Mouse (Mus musculus) forebrain, embryonic 10.5 days (tissue): ENCODE measurements at regions not wholly inside any gene's neighbourhood (a gene's known extent, or its start where the extent isn't known, plus 50 kb on each side); places are given as distances from the start of the nearest gene placed in this dataset.
A peak's percentile ranks its signal among the peaks of the same experiment; 100 is the strongest.

Experiments used
- DNase-seq: peaks from one replicate; pipeline ENCODE4 v3.0.0-alpha.2; 2017; ENCODE audit warnings: low spot score; ENCODE audit errors: extremely low spot score
- H3K27ac ChIP-seq: fragments of 300-500 bp; sonication (generic); 2 replicates; pipeline ENCODE4 v1.5.1; 2016; ENCODE audit warnings: mild to moderate bottlenecking
- H3K27me3 ChIP-seq: fragments of 300-500 bp; sonication (generic); 2 replicates; pipeline ENCODE4 v1.6.1; 2016; ENCODE audit warnings: mild to moderate bottlenecking; ENCODE audit not compliant: poor library complexity, severe bottlenecking
- H3K36me3 ChIP-seq: fragments of 300-500 bp; sonication (generic); replicated peaks from 2 replicates; pipeline ENCODE4 v1.6.1; 2016; ENCODE audit warnings: mild to moderate bottlenecking, moderate library complexity
- H3K4me1 ChIP-seq: fragments of 300-500 bp; sonication (generic); 2 replicates; pipeline ENCODE4 v1.6.1; 2016
- H3K4me3 ChIP-seq: fragments of 300-500 bp; sonication (generic); 2 replicates; pipeline ENCODE4 v1.5.1; 2016; ENCODE audit warnings: mild to moderate bottlenecking, moderate library complexity
- H3K9me3 ChIP-seq: fragments of 300-500 bp; sonication (generic); 2 replicates; pipeline ENCODE4 v1.6.1; 2016; ENCODE audit warnings: mild to moderate bottlenecking, moderate library complexity
- WGBS: fragments of 180-500 bp; shearing (Covaris S2); methylation state at CpG from one replicate; pipeline ENCODE4 v1.1.7; 2016; 5-methylcytosine and 5-hydroxymethylcytosine counted together

- Histone ChIP-seq H3K27ac (peak overlapping the region; percentile 58), H3K4me1 (peaks cover 22% of the 10 kb centered on the region), H3K36me3 (no peaks in the 10 kb centered on the region), H3K9me3 (no peaks in the 10 kb centered on the region), H3K4me3 (no peak overlapping the region), H3K27me3 (no peaks in the 10 kb centered on the region)
- 78% methylated on average over 13 of the region's 13 CpGs for WGBS
- DNase-seq = no peak
These were observed 78.1 kb upstream of the Spin1 start for GRCm38 (mm10) chr13:51022401-51023250.

- Histone ChIP-seq H3K4me1 (peaks cover 15% of the 10 kb centered on the region), H3K9me3 (no peaks in the 10 kb centered on the region), H3K4me3 (no peak overlapping the region), H3K27me3 (no peaks in the 10 kb centered on the region), H3K27ac (peak overlapping the region; percentile 58; the same call in 1 of the 2 replicates), H3K36me3 (no peaks in the 10 kb centered on the region)
- no peak for DNase-seq
- WGBS = 92% methylated on average over 11 of the region's 11 CpGs
These were observed 77.4 kb upstream of the Spin1 start for GRCm38 (mm10) chr13:51023271-51023670.

- Histone ChIP-seq H3K27ac (no peak overlapping the region), H3K9me3 (peaks cover 10% of the 10 kb centered on the region), H3K4me1 (peaks cover 13% of the 10 kb centered on the region), H3K36me3 (no peaks in the 10 kb centered on the region), H3K27me3 (no peaks in the 10 kb centered on the region), H3K4me3 (no peak overlapping the region)
- 85% methylated on average over 6 of the region's 6 CpGs for WGBS
- DNase-seq = no peak
These were observed 74.3 kb upstream of the Spin1 start for GRCm38 (mm10) chr13:51026311-51026918.

- H3K9me3 ChIP-seq = peaks cover 14% of the 10 kb centered on the region; the same call in 1 of the 2 replicates
- no peak overlapping the region for H3K27ac ChIP-seq
- no peak overlapping the region for H3K4me3 ChIP-seq
- no peak for DNase-seq
- H3K4me1 ChIP-seq = no peaks in the 10 kb centered on the region
- no peaks in the 10 kb centered on the region for H3K36me3 ChIP-seq
- H3K27me3 ChIP-seq = no peaks in the 10 kb centered on the region
- WGBS = 92% methylated on average over 13 of the region's 13 CpGs
These were observed 62.7 kb upstream of the Spin1 start for GRCm38 (mm10) chr13:51037850-51038450.

GRCm38 (mm10) chr13:51038955-51039354, 61.7 kb upstream of the Spin1 start:
- Histone ChIP-seq H3K4me3 (no peak overlapping the region), H3K36me3 (no peaks in the 10 kb centered on the region), H3K27me3 (no peaks in the 10 kb centered on the region), H3K4me1 (no peaks in the 10 kb centered on the region), H3K9me3 (peaks cover 24% of the 10 kb centered on the region), H3K27ac (no peak overlapping the region)
- no peak for DNase-seq
- 91% methylated on average over 4 of the region's 4 CpGs for WGBS

- DNase-seq = no peak
- 72% methylated on average over 2 of the region's 2 CpGs for WGBS
- Histone ChIP-seq H3K4me3 (no peak overlapping the region), H3K27me3 (no peaks in the 10 kb centered on the region), H3K4me1 (no peaks in the 10 kb centered on the region), H3K36me3 (no peaks in the 10 kb centered on the region), H3K27ac (no peak overlapping the region), H3K9me3 (peaks cover 29% of the 10 kb centered on the region)
These were observed 59.6 kb upstream of the Spin1 start for GRCm38 (mm10) chr13:51041121-51041520.

- Histone ChIP-seq H3K36me3 (no peaks in the 10 kb centered on the region), H3K4me3 (no peak overlapping the region), H3K27ac (no peak overlapping the region), H3K9me3 (peaks cover 20% of the 10 kb centered on the region), H3K27me3 (no peaks in the 10 kb centered on the region), H3K4me1 (no peaks in the 10 kb centered on the region)
- WGBS = 94% methylated on average over 9 of the region's 9 CpGs
- no peak for DNase-seq
These were observed 57.7 kb upstream of the Spin1 start for GRCm38 (mm10) chr13:51042881-51043402.
